ENCODE assay signal across 32 mouse cellular contexts in the genomic region with DNA sequence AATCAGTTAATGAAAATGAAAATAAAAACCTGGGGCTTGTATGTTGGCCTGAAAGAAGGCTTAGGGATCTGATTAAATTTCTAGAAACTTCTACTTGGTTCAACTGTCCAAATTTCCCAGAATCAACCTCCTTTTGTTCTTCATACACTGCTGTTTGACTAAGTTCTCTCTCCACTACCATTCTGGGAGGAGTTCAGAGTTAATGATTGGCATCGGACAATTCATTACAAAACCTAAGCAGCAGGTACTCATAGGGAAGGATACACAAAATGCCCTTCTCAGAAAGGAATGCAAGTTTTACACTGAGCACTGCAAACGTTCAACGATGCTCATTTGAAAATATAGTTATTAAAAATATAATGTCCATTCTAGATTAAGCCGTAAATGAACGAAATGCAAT.
"Had no signal": no experiment of that assay in that cellular context is flagged by ENCODE, and none has a peak within 500 bp of the region (broad histone marks: within the 10 kb centered on the region; RNA-seq: fewer than 3 reads in every experiment).

No protein-coding gene starts in this region.

- H3K9me3 ChIP-seq: heart, embryonic 10.5 days; heart, embryonic 15.5 days; hindbrain, embryonic 10.5 days; hindbrain, embryonic 12.5 days; hindbrain, embryonic 15.5 days; intestine, embryonic 15.5 days; kidney, embryonic 15.5 days had no signal

- H3K4me3 ChIP-seq: heart, adult 2 months; heart, embryonic 10.5 days; heart, embryonic 12.5 days; heart, embryonic 13.5 days; heart, embryonic 15.5 days; hindbrain, embryonic 10.5 days; hindbrain, embryonic 12.5 days; hindbrain, embryonic 13.5 days; hindbrain, embryonic 15.5 days; intestine, embryonic 15.5 days; kidney, embryonic 15.5 days; layer of hippocampus, adult 2 months had no signal

- H3K27ac ChIP-seq: heart, adult 2 months; heart, embryonic 10.5 days; heart, embryonic 13.5 days; heart, embryonic 15.5 days; hindbrain, embryonic 10.5 days; hindbrain, embryonic 12.5 days; hindbrain, embryonic 13.5 days; hindbrain, embryonic 14.5 days; hindbrain, embryonic 15.5 days; hindbrain, postnatal 0 days; intestine, embryonic 15.5 days; kidney, embryonic 15.5 days; kidney, postnatal 0 days; layer of hippocampus, adult 2 months had no signal

- H3K27me3 ChIP-seq: heart, embryonic 12.5 days; heart, embryonic 13.5 days; heart, embryonic 15.5 days; hindbrain, embryonic 12.5 days; hindbrain, embryonic 13.5 days; hindbrain, embryonic 15.5 days; intestine, embryonic 15.5 days; kidney, embryonic 15.5 days had no signal

- DNase-seq: heart, adult 18-20 months; heart, adult 2 months; heart, postnatal 10 days; heart, postnatal 14 days; heart, postnatal 36 days; heart, postnatal 4 days; kidney, adult 11 months; kidney, adult 18-20 months; kidney, postnatal 10 days; kidney, postnatal 14 days; kidney, postnatal 4 days; layer of hippocampus, adult 9-11 months; layer of hippocampus, postnatal 36 days had no signal

- ATAC-seq: hindbrain, embryonic 16.5 days; hindbrain, postnatal 0 days; inflammation-experienced regulatory T-cells, adult 6 months; intestine, embryonic 15.5 days; intestine, embryonic 16.5 days; intestine, postnatal 0 days had no signal

- H3K36me3 ChIP-seq: heart, embryonic 12.5 days; heart, embryonic 15.5 days; hindbrain, embryonic 15.5 days; intestine, embryonic 15.5 days had no signal

- H3K4me2 ChIP-seq: heart, embryonic 11.5 days; heart, embryonic 12.5 days; heart, embryonic 13.5 days; heart, embryonic 15.5 days; hindbrain, embryonic 12.5 days; hindbrain, embryonic 13.5 days; hindbrain, embryonic 14.5 days; hindbrain, embryonic 15.5 days; intestine, embryonic 15.5 days; kidney, embryonic 15.5 days had no signal

- H3K9ac ChIP-seq: heart, embryonic 12.5 days; heart, embryonic 13.5 days; heart, embryonic 15.5 days; hindbrain, embryonic 12.5 days; hindbrain, embryonic 13.5 days; hindbrain, embryonic 14.5 days; hindbrain, embryonic 15.5 days; intestine, embryonic 15.5 days; kidney, embryonic 15.5 days had no signal

- H3K4me1 ChIP-seq: hindbrain, embryonic 10.5 days; hindbrain, embryonic 12.5 days; hindbrain, embryonic 13.5 days; hindbrain, embryonic 15.5 days had no signal
